Mouse (Mus musculus) CD4-positive naive resting alpha-beta T cell, adult 57 days (primary cell): ENCODE data around the gene Olfr1138. TPM values are rescaled to one million over a fixed set of nuclear protein-coding genes. Genes with fewer than 3 reads are reported as not detected.

Source experiments
- total RNA-seq: library from RNA; stranded (reverse); gene quantifications from one replicate; pipeline ENCODE4 v1.2.4, GENCODE M21; 2023

Olfr1138 gene
- not detected for total RNA-seq

DNA sequence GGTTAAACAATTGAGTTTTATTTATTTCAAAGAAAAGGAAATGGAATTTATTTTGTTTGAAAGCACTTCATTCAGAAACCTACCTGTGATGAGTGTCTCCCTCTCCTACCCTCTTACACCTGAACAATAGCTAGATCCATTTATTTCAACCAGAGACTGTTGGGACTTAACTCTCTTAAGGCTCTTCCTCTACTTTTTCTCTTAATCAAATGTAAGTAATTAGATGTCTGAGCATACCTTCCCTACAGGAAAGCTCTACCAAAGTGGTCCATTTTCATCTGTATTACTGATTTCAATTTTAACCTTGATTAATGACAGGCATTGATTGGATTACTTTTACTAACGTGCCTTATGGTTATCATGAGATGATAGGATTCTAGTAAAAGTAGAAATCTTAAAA, at the start of gene Olfr1138:
TSS of gene Olfr1138 (minus strand) at position 101 of the 400 bp plus-strand sequence.

DNA sequence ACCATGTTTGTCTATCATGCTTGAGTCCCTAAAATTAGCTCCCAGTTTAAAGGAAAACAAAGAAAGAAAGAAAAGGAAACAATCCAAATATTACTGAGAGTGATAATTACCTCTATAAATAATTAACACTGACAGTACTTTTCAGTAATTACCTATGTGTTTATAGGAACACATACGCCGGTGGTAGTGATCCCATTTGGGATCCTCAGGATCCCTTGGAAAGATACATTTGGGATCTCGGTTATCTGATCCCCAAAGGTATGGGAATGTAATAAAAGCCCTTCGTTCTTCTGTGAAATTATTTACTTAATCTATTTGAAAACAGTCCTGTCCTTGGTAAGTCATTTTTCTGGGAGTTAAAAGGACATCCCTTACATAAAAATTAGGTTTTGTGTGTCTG, 39.4 kb upstream of the Olfr1138 start, which contains the start of gene Olfr152:
TSS of gene Olfr152 (plus strand) at position 301 of the 400 bp plus-strand sequence.

DNA sequence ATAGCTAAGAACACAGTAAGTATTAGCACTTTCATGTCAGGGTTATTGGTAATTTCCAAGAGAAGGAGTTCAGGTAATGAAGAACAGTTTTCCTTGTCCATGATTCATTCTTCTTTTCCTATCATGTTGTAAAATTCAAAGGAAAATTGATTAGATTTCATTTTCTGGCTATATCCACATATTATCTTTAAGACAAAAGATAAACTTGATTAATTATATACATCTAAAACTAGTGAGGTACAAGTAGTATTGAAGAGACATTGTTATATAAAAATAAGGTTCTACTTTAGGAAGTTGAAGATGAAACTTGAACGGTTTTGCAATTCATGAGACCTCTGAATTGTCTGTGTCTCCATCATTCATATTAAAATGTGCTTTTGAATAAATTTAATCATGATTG, 14.1 kb upstream of the Olfr1138 start, which contains the start of gene Olfr1141:
TSS of gene Olfr1141 (minus strand) at position 101 of the 400 bp plus-strand sequence.

DNA sequence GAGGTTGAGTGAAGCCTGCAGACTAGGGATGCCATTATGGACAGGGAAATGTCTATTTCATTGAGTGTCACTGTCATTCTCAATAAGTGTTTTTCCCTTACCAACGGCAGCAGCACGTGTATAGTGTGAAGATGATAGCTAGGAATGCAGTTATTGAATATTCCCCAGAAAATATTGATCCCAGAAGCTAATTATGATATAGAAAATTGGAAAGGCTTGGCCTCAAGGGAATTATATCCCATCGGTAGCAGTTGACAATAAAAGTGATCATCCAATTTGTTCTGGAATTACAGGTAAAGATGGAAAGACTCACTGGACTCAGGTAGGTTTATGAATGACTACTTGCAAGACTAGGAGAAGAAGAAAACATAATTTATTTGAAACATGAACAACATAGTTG, 3.7 kb upstream of the Olfr1138 start, which contains the start of gene Olfr1140:
TSS of gene Olfr1140 (plus strand) at position 301 of the 400 bp plus-strand sequence.

DNA sequence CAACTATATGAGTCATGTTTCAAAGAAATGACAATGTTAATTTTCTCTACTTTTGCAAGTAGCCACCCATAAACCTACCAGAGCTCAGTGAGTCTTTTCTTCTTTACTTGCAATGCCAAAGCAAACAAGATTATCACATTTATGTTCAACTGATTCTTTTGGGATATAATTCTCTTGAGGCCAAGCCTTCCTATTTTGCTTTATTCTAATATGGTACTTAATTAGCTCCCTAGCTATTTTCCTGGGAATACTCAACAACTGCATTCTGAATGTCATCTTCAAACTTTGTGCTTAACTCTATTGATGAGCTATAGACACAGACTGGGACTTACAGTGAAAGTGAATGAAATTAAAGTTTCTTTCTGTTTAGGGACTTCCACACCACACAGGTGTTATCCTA, 26.7 kb downstream of the Olfr1138 start, which contains the start of gene Olfr1137:
TSS of gene Olfr1137 (minus strand) at position 101 of the 400 bp plus-strand sequence.

DNA sequence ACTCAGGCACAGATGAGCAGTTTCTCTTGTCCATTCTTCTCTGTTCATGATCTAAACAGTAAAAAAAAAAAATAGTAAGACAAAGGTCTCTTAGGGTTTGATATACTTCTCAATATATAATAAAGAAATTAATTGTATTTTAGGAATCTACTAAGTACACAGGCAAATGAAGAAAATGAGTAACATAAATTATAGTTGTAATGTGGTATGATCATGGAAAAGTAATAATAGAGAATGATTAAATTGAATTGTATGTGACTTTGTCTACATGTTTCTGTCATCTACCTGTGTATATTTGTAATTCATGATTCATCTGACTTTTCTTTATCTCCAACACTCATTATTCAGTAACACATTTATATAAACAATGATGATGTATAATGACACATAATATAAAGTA, 45.9 kb downstream of the Olfr1138 start, which contains the start of gene Olfr1136:
TSS of gene Olfr1136 (minus strand) at position 101 of the 400 bp plus-strand sequence.

Other genes with a start within 250 kb of the Olfr1138 start
- not detected for gene Pramel7, start 242.9 kb downstream of the Olfr1138 start, total RNA-seq
- gene Pramel6, start 233.4 kb downstream of the Olfr1138 start, total RNA-seq: not detected
- gene Olfr153, start 208.2 kb downstream of the Olfr1138 start, total RNA-seq: not detected
- not detected for gene Olfr1128, start 194.4 kb downstream of the Olfr1138 start, total RNA-seq
- not detected for gene Olfr1129, start 166.1 kb downstream of the Olfr1138 start, total RNA-seq
- not detected for gene Olfr1130, start 133.8 kb downstream of the Olfr1138 start, total RNA-seq
- not detected for gene Olfr1131, start 112.9 kb downstream of the Olfr1138 start, total RNA-seq
- not detected for gene Olfr1132, start 102.4 kb downstream of the Olfr1138 start, total RNA-seq
- not detected for gene Olfr1133, start 92.6 kb downstream of the Olfr1138 start, total RNA-seq
- gene Olfr1134, start 81.5 kb downstream of the Olfr1138 start, total RNA-seq: not detected
- not detected for gene Olfr1135, start 66.3 kb downstream of the Olfr1138 start, total RNA-seq
- gene Olfr1136, start 46.0 kb downstream of the Olfr1138 start, total RNA-seq: not detected
- not detected for gene Olfr1137, start 26.8 kb downstream of the Olfr1138 start, total RNA-seq
- not detected for gene Olfr1140, start 3.8 kb upstream of the Olfr1138 start, total RNA-seq
- not detected for gene Olfr1141, start 14.0 kb upstream of the Olfr1138 start, total RNA-seq
- gene Olfr152, start 39.5 kb upstream of the Olfr1138 start, total RNA-seq: not detected
- not detected for gene Olfr1143, start 60.6 kb upstream of the Olfr1138 start, total RNA-seq
- gene Olfr1145, start 69.8 kb upstream of the Olfr1138 start, total RNA-seq: not detected
- gene Olfr1148, start 90.6 kb upstream of the Olfr1138 start, total RNA-seq: not detected
- not detected for gene Olfr1150-ps1, start 104.0 kb upstream of the Olfr1138 start, total RNA-seq
- gene Olfr1151, start 115.9 kb upstream of the Olfr1138 start, total RNA-seq: not detected
- gene Olfr1152, start 126.5 kb upstream of the Olfr1138 start, total RNA-seq: not detected
- gene Olfr1153, start 155.0 kb upstream of the Olfr1138 start, total RNA-seq: not detected
- not detected for gene Olfr1154, start 165.2 kb upstream of the Olfr1138 start, total RNA-seq
- gene Olfr1155, start 205.2 kb upstream of the Olfr1138 start, total RNA-seq: not detected
- gene Olfr1156, start 213.1 kb upstream of the Olfr1138 start, total RNA-seq: not detected
- gene Olfr1157, start 228.3 kb upstream of the Olfr1138 start, total RNA-seq: not detected
- not detected for gene Olfr74, start 234.7 kb upstream of the Olfr1138 start, total RNA-seq